15 mouse cellular contexts compared by ENCODE assay signal in genomic region chr19:40331846-40332245, GRCm38 (mm10).
DNase-seq lines count a peak whose midpoint lies in the region; ATAC-seq lines count a peak whose summit lies in the region.
"Had no signal": no experiment of that assay in that cellular context is flagged by ENCODE, and none has a peak within 500 bp of the region (broad histone marks: within the 10 kb centered on the region; RNA-seq: fewer than 3 reads in every experiment).

No protein-coding gene starts in this region.

- DNase-seq in gastrocnemius, postnatal 25 days = peak; percentile 56
- no peak for DNase-seq in gastrocnemius, adult 18-20 months (ENCODE audit: low spot score)
- DNase-seq in testis, postnatal 10 days (ENCODE audit: low spot score) = peak; percentile 46
- DNase-seq in testis, postnatal 14 days (ENCODE audit: low spot score) = no peak
- DNase-seq in frontal cortex, postnatal 25 days (ENCODE audit: low spot score in 2 of 2) = no peak
- no peak for DNase-seq in thymus, postnatal 10 days (ENCODE audit: low spot score in 2 of 2)
- DNase-seq: cerebellum, postnatal 14 days; forebrain, postnatal 0 days; layer of hippocampus, postnatal 36 days; midbrain, embryonic 14.5 days; spleen, adult 18-20 months; thymus, postnatal 14 days had no signal

- H3K4me2 ChIP-seq in intestine, embryonic 16.5 days (ENCODE audit: low read depth, low read length) = no peak overlapping the region
- H3K4me2 ChIP-seq: liver, embryonic 15.5 days had no signal

- H3K9ac ChIP-seq in intestine, embryonic 16.5 days (ENCODE audit: low read depth, low read length) = no peak overlapping the region
- H3K9ac ChIP-seq: forebrain, postnatal 0 days; liver, embryonic 15.5 days had no signal

- no peak overlapping the region for H3K4me3 ChIP-seq in intestine, embryonic 16.5 days (ENCODE audit: low read length)
- H3K4me3 ChIP-seq: liver, embryonic 15.5 days had no signal

- H3K9me3 ChIP-seq in intestine, embryonic 16.5 days (ENCODE audit: control insufficient read depth, low read length) = no peaks in the 10 kb centered on the region
- H3K9me3 ChIP-seq: liver, embryonic 15.5 days had no signal

- no peak overlapping the region for H3K27ac ChIP-seq in intestine, embryonic 16.5 days (ENCODE audit: low read length)
- H3K27ac ChIP-seq: liver, embryonic 15.5 days had no signal

- H3K4me1 ChIP-seq in intestine, embryonic 16.5 days (ENCODE audit: control insufficient read depth, insufficient read depth, low read length) = no peaks in the 10 kb centered on the region
- H3K4me1 ChIP-seq: liver, embryonic 15.5 days had no signal

- H3K36me3 ChIP-seq in intestine, embryonic 16.5 days (ENCODE audit: control insufficient read depth, insufficient read depth, low read length) = 0 out of 2 replicates have a peak, but pooled peaks cover 5% of the 10 kb centered on the region

- WGBS in intestine, embryonic 16.5 days = 30% methylated on average over 6 of the region's 6 CpGs

- no peaks in the 10 kb centered on the region for H3K27me3 ChIP-seq in intestine, embryonic 16.5 days (replicated peaks; ENCODE audit: control insufficient read depth, insufficient read depth, low read length)
- H3K27me3 ChIP-seq: liver, embryonic 15.5 days had no signal

- ATAC-seq in intestine, embryonic 16.5 days = peak; percentile 63; the same call in 1 of the 2 replicates
- no peak for ATAC-seq in monocyte, adult 5-6 weeks (replicated peaks; ENCODE audit: insufficient number of reproducible peaks, low FRiP score, low TSS enrichment, poor library complexity, severe bottlenecking)
- ATAC-seq: forebrain, postnatal 0 days had no signal

Comparison
In these comparisons a context has a peak if more than half of its experiments do, and no peak if none do; other contexts are left out.
1. DNase-seq: peak in gastrocnemius, postnatal 25 days (single experiment) and testis, postnatal 10 days (single experiment); none in gastrocnemius, adult 18-20 months (single experiment), testis, postnatal 14 days (single experiment), frontal cortex, postnatal 25 days (0 of 2) and thymus, postnatal 10 days (0 of 2).